Mouse (Mus musculus) left cerebral cortex, postnatal 14 days (tissue): Measurements from ENCODE around the gene Gm5148. TPM values are rescaled to one million over a fixed set of nuclear protein-coding genes. Genes with fewer than 3 reads are reported as not detected.

Experiments
- DNase-seq, 2 experiments: peaks; one replicate each; pipeline ENCODE4 v3.0.0; 2021 to 2022; ENCODE audit warnings: low spot score in 2 of 2, mixed read lengths in 1 of 2
- intact Hi-C: fragments of 180-260 bp; cut with DNase I; formaldehyde crosslinking; loops from one replicate; pipeline ENCODE4 v1.15.1; 2025
- total RNA-seq, 2 experiments: library from RNA; stranded (reverse); gene quantifications; 2 replicates each; pipeline ENCODE4 v1.2.3; 2021

The Gm5148 gene
- total RNA-seq, 2 experiments from 2014 or later = 2.1 to 2.6 TPM

GRCm38 (mm10) chr3:37706439-37706838 lies 17.9 kb downstream of the Gm5148 start:
- intact Hi-C loops = no loop called here
- DNase-seq = no peak

GRCm38 (mm10) chr3:37705436-37705835 lies 18.9 kb downstream of the Gm5148 start:
- no peak for DNase-seq
- intact Hi-C loops = no loop called here

GRCm38 (mm10) chr3:37704701-37705279 lies 19.5 kb downstream of the Gm5148 start:
- DNase-seq = no peak
- intact Hi-C loops = no loop called here

GRCm38 (mm10) chr3:37703066-37703465 lies 21.2 kb downstream of the Gm5148 start:
- intact Hi-C loops = no loop called here
- DNase-seq = no peak

- DNase-seq = no peak
- intact Hi-C loops = no loop called here
Measured at GRCm38 (mm10) chr3:37693552-37693951, 30.7 kb downstream of the Gm5148 start.

- intact Hi-C loops = no loop called here
- DNase-seq = no peak
Measured at GRCm38 (mm10) chr3:37692945-37693344, 31.3 kb downstream of the Gm5148 start.

- peak; percentile 45 to 51 for DNase-seq
- intact Hi-C loops = no loop called here
Measured at GRCm38 (mm10) chr3:37687158-37687980, 36.9 kb downstream of the Gm5148 start.

GRCm38 (mm10) chr3:37686751-37687150 lies 37.5 kb downstream of the Gm5148 start:
- DNase-seq = no peak
- intact Hi-C loops = no loop called here

GRCm38 (mm10) chr3:37686219-37686618 lies 38.1 kb downstream of the Gm5148 start:
- DNase-seq = no peak
- intact Hi-C loops = no loop called here

GRCm38 (mm10) chr3:37676291-37676690 lies 48.0 kb downstream of the Gm5148 start:
- intact Hi-C loops = no loop called here

GRCm38 (mm10) chr3:37675056-37675525 lies 49.2 kb downstream of the Gm5148 start:
- intact Hi-C loops = no loop called here
- no peak for DNase-seq

More at GRCm38 (mm10) chr3:37676291-37676690, 48.0 kb downstream of the Gm5148 start:
- DNase-seq = no peak

GRCm38 (mm10) chr3:37673513-37674261 lies 50.6 kb downstream of the Gm5148 start:
- intact Hi-C loops = no loop called here
- no peak for DNase-seq

GRCm38 (mm10) chr3:37672266-37673040 lies 51.8 kb downstream of the Gm5148 start:
- intact Hi-C loops = no loop called here
- DNase-seq = no peak

GRCm38 (mm10) chr3:37669100-37669499 lies 55.2 kb downstream of the Gm5148 start:
- no peak for DNase-seq
- intact Hi-C loops = no loop called here

- DNase-seq = no peak
- intact Hi-C loops = no loop called here
Measured at GRCm38 (mm10) chr3:37668652-37669051, 55.6 kb downstream of the Gm5148 start.

- DNase-seq = no peak
- intact Hi-C loops = no loop called here
Measured at GRCm38 (mm10) chr3:37667736-37668135, 56.6 kb downstream of the Gm5148 start.

GRCm38 (mm10) chr3:37667119-37667467 lies 57.2 kb downstream of the Gm5148 start:
- DNase-seq = no peak
- intact Hi-C loops = no loop called here

GRCm38 (mm10) chr3:37666291-37667118 lies 57.8 kb downstream of the Gm5148 start:
- no peak for DNase-seq
- intact Hi-C loops = no loop called here
